Mouse (Mus musculus) testis, adult 2 months (tissue): ENCODE data around the gene Ckm. TPM values are rescaled to one million over a fixed set of nuclear protein-coding genes. Genes with fewer than 3 reads are reported as not detected.
A peak's percentile ranks its signal among the peaks of the same experiment; 100 is the strongest.

Experiments
- H3K27ac ChIP-seq: fragments of 200-500 bp; 2 replicates; pipeline ENCODE4 v1.5.1; 2012; ENCODE audit warnings: low read depth, low read length; ENCODE audit not compliant: control insufficient read depth, insufficient read depth
- H3K27me3 ChIP-seq: fragments of 200-500 bp; 2 replicates; pipeline ENCODE4 v1.6.1; 2012; ENCODE audit warnings: mild to moderate bottlenecking, low read length, moderate library complexity; ENCODE audit not compliant: control insufficient read depth, insufficient read depth
- H3K36me3 ChIP-seq: fragments of 200-500 bp; 2 replicates; pipeline ENCODE4 v1.6.1; 2012; ENCODE audit warnings: mild to moderate bottlenecking, low read length; ENCODE audit not compliant: control insufficient read depth, insufficient read depth
- H3K4me1 ChIP-seq: fragments of 200-500 bp; 2 replicates; pipeline ENCODE4 v1.6.1; 2012; ENCODE audit warnings: low read length; ENCODE audit not compliant: control insufficient read depth, insufficient read depth
- H3K4me3 ChIP-seq: fragments of 200-500 bp; 2 replicates; pipeline ENCODE4 v1.5.1; 2012; ENCODE audit warnings: low read depth, mild to moderate bottlenecking, low read length, moderate library complexity, mixed read lengths; ENCODE audit not compliant: control insufficient read depth
- CTCF ChIP-seq: fragments of 200-500 bp; IDR thresholded peaks from 2 replicates; pipeline ENCODE4 v1.5.1; 2012; ENCODE audit warnings: low read depth, mild to moderate bottlenecking, inconsistent platforms, low read length, moderate library complexity; ENCODE audit not compliant: control insufficient read depth, insufficient read depth, insufficient replicate concordance
- POLR2A ChIP-seq: fragments of 200-500 bp; IDR thresholded peaks from 2 replicates; pipeline ENCODE4 v1.6.1; 2012; ENCODE audit warnings: low read depth, mild to moderate bottlenecking, inconsistent platforms, low read length, moderate library complexity; ENCODE audit not compliant: control insufficient read depth
- polyA plus RNA-seq: library from polyadenylated mRNA; depleted of rRNA; stranded (reverse); fragments of >200 nt; gene quantifications from 2 replicates; pipeline ENCODE4 v1.2.3, GENCODE M21; 2012

The Ckm gene
- polyA plus RNA-seq, 1 experiment: 2.4 TPM

DNA sequence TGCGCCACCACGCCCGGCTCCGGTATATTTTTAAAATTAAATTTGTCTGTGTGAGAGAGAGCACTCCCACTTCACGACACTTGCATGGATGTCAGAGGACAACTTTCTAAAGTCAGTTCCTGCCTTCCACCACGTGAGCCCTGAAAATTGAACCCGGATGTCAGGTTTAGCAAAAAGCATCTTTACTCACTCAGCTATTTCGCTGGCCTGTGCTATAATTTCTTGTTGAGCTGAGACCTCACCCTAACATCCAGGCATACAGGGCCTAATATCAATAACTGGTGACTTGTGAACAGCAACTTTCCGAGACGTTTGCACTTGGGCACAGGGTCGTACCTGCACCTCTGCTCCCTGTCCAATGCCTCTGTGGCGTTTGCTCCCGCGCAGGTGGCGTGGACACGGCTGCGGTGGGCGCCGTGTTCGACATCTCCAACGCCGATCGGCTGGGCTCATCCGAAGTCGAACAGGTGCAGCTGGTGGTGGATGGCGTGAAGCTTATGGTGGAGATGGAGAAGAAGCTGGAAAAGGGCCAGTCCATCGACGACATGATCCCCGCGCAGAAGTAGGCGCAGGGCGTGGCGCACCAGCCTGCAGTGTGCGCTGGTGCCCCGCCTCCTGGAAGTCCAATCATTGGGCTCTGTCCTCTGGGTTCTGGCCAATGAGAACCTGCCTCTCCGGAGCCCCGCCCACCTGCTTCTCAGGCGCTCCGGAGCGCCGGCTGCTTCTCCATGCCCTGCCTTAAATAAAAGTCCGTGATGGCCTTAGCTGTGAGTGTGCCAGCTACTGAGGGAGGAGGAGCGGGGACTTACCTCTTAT lies 16.5 kb downstream of the Ckm start:
- peaks cover 22% of the 10 kb centered on the region for H3K4me1 ChIP-seq
- TF ChIP-seq CTCF (no peak), POLR2A (no peak)
- H3K27me3 ChIP-seq: 0 out of 2 replicates have a peak, but pooled peaks cover 3% of the 10 kb centered on the region
- H3K36me3 ChIP-seq: no peaks in the 10 kb centered on the region
- H3K4me3 ChIP-seq: peak overlapping the region; percentile 36
- no peak overlapping the region for H3K27ac ChIP-seq

DNA sequence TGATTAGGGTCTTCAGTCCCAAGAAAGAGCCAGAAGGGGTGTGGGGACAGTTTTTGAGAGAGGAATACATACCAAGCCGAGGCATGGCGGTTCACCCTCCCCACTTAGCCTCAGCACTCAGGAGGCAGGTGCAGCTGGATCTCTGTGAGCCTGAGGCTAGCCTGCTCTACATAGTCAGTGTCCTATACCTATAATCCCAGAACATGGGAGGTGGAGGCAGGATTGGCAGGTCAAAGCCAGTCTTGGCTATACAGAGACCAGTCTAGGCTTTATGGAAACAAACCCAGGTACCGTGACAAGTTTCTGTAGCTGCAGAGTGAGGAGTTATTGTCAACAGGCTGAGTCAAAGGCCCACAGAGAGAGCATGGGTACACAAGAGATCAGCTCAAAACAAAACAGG lies 18.5 kb downstream of the Ckm start:
- no peaks in the 10 kb centered on the region for H3K36me3 ChIP-seq
- H3K27ac ChIP-seq: no peak overlapping the region
- TF ChIP-seq CTCF: no peak
- TF ChIP-seq POLR2A: no peak
- H3K27me3 ChIP-seq: no peaks in the 10 kb centered on the region
- no peak overlapping the region for H3K4me3 ChIP-seq
- peaks cover 25% of the 10 kb centered on the region for H3K4me1 ChIP-seq

DNA sequence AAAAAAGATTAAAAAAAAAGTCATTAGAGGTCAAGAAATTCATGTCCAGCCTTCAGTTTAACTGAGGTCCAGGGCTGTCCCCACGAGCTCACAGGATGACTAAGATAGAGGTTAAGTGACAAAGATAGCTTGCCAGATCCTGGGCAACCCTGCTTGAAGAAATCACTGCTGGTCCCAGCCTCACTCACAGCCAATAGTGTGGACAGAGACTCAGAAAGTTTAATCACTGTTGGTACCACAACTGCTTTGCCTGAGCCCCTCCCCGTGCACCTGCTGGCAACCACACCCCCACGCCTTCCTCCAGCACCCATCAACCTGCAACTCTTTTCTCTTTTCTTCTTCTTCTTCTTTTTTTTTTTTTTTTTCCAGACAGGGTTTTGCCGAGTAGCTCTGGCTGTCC lies 19.5 kb downstream of the Ckm start:
- H3K36me3 ChIP-seq: no peaks in the 10 kb centered on the region
- no peak overlapping the region for H3K4me3 ChIP-seq
- TF ChIP-seq CTCF: no peak
- TF ChIP-seq POLR2A: no peak
- H3K27ac ChIP-seq: no peak overlapping the region
- H3K27me3 ChIP-seq: no peaks in the 10 kb centered on the region
- peaks cover 25% of the 10 kb centered on the region for H3K4me1 ChIP-seq

DNA sequence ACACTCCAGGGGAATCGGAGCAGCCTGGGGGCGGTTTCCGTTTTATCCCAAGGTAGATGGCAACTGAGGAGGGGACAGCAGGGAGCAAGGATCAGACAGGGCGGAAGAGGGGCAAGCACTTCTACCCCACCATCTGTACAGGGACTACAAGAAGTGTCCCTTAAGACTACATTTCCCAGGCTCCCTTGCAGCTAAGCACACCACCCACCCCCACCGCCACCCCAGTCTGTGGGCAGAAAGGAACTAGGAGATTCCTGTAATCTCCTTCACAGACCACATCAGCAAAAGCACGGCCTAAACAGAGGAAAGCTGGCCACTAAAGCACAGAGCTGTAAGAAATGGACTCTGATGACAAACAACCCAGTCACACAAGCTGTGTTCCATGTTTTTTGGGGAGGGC lies 21.8 kb downstream of the Ckm start:
- Histone ChIP-seq H3K36me3 (no peaks in the 10 kb centered on the region), H3K4me3 (peak overlapping the region; percentile 23), H3K27me3 (no peaks in the 10 kb centered on the region), H3K4me1 (peaks cover 14% of the 10 kb centered on the region), H3K27ac (no peak overlapping the region)
- no peak for TF ChIP-seq CTCF
- TF ChIP-seq POLR2A: no peak

DNA sequence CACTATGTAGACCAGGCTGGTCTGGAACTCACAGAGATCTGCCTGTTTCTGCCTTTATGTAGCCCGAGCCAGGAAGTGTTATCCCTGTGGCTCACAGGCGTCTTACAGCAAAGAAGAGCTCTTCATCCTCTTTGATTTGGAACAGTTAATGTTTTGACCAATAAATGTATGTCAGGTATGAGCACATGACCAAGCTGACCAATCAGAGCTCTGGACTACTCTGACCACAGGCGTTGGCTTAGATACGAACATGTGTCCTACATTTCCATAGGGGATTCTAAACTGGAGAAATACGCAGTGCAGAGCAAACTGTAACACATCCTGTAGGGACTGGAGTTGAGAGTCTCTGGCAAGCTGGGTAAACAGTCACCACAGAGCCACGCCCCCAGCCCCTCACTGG lies 22.3 kb downstream of the Ckm start:
- Histone ChIP-seq H3K27me3 (no peaks in the 10 kb centered on the region), H3K4me1 (peaks cover 12% of the 10 kb centered on the region), H3K27ac (no peak overlapping the region), H3K4me3 (no peak overlapping the region), H3K36me3 (no peaks in the 10 kb centered on the region)
- no peak for TF ChIP-seq POLR2A
- no peak for TF ChIP-seq CTCF

DNA sequence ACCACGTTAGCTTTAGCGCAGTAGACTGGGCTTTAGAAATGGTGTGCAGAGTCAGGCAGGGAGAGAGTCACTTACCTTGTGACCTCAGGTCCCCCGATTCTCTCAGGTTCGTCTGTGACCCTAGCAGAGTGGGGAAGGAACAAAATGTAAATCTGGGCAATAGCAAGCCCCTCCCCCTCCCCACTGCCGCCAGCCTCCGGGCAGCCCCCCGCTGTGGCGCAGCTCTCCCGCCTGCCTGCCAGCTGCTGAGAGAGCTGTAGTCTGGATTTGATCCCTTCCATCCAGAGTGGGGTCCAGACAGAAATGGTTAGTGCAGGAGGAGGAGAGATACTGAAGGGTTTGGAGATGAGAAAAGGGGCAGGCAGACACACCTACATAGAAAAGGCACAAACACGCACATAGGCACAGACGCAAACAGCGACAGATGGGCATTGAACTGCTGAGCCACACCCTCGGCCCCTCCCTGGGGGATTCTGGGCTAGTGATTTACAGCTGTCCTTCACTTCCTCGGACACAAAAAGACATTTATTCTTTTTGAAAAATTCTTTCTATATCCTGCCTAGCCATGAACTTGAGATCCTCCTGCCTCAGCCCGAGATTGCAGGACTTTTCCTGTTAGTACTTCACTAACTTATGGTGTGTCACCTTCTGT lies 23.5 kb downstream of the Ckm start:
- no peak overlapping the region for H3K4me3 ChIP-seq
- no peaks in the 10 kb centered on the region for H3K36me3 ChIP-seq
- no peak overlapping the region for H3K27ac ChIP-seq
- no peak for TF ChIP-seq CTCF
- TF ChIP-seq POLR2A: no peak
- no peaks in the 10 kb centered on the region for H3K27me3 ChIP-seq
- H3K4me1 ChIP-seq: peaks cover 12% of the 10 kb centered on the region

DNA sequence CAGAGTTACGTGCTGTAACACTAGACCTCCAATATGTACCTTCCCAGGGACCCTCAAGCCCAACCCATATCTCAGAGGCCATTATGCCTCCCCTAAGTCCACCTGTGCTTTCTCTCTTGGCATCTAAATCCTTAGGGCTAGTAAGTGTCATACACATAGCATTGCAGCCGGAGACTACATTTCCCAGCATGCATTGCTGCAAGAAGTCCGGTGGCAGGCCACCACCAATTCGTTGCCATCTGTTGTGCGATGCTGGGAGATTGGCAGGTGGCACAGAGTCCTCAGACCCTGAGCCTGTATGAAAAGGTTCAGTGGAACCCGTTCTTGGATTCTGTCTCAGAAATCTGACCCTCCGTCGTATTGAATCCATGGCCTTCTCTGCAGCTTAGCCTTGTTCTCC lies 25.1 kb downstream of the Ckm start:
- TF ChIP-seq CTCF (no peak), POLR2A (no peak)
- Histone ChIP-seq H3K4me1 (peaks cover 19% of the 10 kb centered on the region), H3K4me3 (no peak overlapping the region), H3K27ac (no peak overlapping the region), H3K36me3 (no peaks in the 10 kb centered on the region), H3K27me3 (no peaks in the 10 kb centered on the region)
